Mouse (Mus musculus): Measurements from ENCODE around the gene Mllt3.

DNA sequence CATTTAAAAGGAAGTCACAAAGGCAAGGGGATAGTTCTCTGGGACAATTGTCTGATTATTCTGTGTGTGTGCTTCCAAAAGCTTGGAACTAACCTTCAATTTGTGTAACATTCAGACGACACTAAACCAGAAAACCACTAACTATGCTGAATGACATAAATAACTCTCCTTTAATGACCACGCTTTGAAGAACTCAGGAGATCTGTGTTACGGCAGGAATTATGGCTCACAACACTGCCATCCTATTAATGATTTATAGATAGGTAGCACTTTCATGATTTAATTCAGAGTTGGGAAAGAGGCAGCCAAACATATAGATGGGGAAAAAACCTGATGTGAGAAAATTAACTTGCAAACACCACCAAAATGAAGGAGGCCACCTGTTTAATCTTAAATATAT lies 168.1 kb downstream of the Mllt3 start:
- TF ChIP-seq CTCF (conservative IDR thresholded peaks at IDR 0.05; ENCODE audit: low read length) (no peak), POU5F1 (IDR thresholded peaks at IDR 0.05; ENCODE audit: borderline replicate concordance, low read length) (no peak)
